Mouse (Mus musculus): ENCODE data around the gene Ccdc182. TPM values are rescaled to one million over a fixed set of nuclear protein-coding genes. Genes with fewer than 3 reads are reported as not detected.

Ccdc182 gene
- polyA plus RNA-seq, 1 experiment = not detected

DNA sequence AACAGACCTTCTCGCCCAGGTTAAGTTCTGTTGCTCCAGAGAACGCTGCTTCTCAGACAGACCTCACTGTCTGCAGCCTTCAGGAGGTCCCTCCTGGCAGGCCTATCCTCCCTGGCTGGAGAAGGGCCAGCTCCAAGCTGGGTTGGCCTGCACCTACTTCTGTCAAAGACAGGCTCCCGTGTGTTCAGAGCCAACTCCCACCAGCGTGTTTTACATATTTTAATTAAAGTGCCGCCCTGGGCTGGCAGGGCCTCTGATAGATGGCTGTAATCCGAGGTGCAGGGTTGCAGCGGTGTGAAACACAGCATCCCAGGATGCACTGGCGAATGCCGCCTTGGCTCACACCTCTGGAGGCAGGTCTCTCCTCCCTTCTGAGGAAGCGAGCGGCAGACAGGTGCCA lies 5.5 kb upstream of the Ccdc182 start:
- WGBS = 35% methylated on average over 11 of the region's 11 CpGs
- H3K4me1 ChIP-seq (ENCODE audit: control insufficient read depth, insufficient read depth, low read length) = no peaks in the 10 kb centered on the region
- TF ChIP-seq POLR2A (IDR thresholded peaks at IDR 0.05; ENCODE audit: borderline replicate concordance, control insufficient read depth, low read depth, low read length) (no peak), CTCF (IDR thresholded peaks at IDR 0.05; ENCODE audit: control insufficient read depth, insufficient read depth, low read length) (no peak)
- H3K27ac ChIP-seq (ENCODE audit: control insufficient read depth, insufficient read depth, low read depth, low read length, poor library complexity) = no peak overlapping the region
- no peak overlapping the region for H3K4me3 ChIP-seq (replicated peaks; ENCODE audit: control insufficient read depth, low read depth, low read length)

DNA sequence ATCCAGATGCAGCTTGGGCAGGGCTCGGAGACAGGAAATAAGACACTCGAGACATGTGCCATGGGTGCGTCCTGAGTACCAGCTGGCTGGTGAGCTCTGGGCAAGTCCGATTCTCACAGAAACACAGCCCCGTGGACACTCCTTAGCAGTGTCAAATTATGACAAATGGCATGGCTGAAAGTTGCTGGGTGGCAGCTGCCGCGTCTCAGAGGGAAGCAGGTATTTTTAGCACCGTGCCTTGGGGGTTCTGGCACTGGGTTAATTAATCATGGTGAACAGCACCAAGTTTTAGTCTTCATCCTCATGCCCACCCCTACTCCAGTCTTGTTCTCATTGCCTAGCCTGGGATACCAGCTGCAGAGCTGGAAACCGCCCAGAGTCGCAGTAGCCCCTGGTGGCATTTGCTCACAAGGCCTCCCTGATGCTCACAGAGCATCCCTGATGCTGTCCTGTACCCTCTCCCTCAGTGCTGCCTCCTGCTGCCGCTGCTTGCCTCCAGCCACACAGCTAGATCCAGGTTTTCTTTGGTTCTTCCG lies 5.0 kb upstream of the Ccdc182 start:
- Histone ChIP-seq H3K4me3 (replicated peaks; ENCODE audit: control insufficient read depth, low read depth, low read length) (no peak overlapping the region), H3K4me1 (ENCODE audit: control insufficient read depth, insufficient read depth, low read length) (no peaks in the 10 kb centered on the region), H3K27ac (ENCODE audit: control insufficient read depth, insufficient read depth, low read depth, low read length, poor library complexity) (no peak overlapping the region)
- 21% methylated on average over 12 of the region's 12 CpGs for WGBS
- TF ChIP-seq POLR2A (IDR thresholded peaks at IDR 0.05; ENCODE audit: borderline replicate concordance, control insufficient read depth, low read depth, low read length) = no peak
- no peak for TF ChIP-seq CTCF (IDR thresholded peaks at IDR 0.05; ENCODE audit: control insufficient read depth, insufficient read depth, low read length)

DNA sequence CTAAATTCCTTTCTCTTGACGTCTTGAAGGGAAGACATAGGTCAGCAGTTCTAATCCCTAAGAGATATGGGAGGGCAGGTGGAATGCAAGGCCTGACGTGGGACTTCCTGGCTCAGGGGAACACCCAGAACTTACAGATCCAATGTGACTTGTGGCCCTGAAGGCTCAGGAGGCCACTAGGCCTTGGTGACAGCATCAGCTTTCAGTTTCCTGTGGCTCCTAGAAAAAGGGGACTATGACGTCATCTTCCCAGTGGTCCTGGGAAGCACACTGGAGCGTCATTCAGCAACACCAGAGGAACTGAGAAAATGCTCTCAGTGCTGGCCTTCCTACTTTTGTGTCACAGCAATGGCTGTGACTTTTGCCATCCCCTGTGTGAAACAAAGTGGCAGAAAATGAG lies 2.6 kb upstream of the Ccdc182 start:
- Histone ChIP-seq H3K27ac (ENCODE audit: control insufficient read depth, insufficient read depth, low read depth, low read length, poor library complexity) (no peak overlapping the region), H3K4me3 (replicated peaks; ENCODE audit: control insufficient read depth, low read depth, low read length) (no peak overlapping the region), H3K4me1 (ENCODE audit: control insufficient read depth, insufficient read depth, low read length) (no peaks in the 10 kb centered on the region)
- TF ChIP-seq CTCF (IDR thresholded peaks at IDR 0.05; ENCODE audit: control insufficient read depth, insufficient read depth, low read length) (no peak), POLR2A (IDR thresholded peaks at IDR 0.05; ENCODE audit: borderline replicate concordance, control insufficient read depth, low read depth, low read length) (no peak)
- whole genome bisulfite sequencing = 79% methylated on average over 4 of the region's 4 CpGs

DNA sequence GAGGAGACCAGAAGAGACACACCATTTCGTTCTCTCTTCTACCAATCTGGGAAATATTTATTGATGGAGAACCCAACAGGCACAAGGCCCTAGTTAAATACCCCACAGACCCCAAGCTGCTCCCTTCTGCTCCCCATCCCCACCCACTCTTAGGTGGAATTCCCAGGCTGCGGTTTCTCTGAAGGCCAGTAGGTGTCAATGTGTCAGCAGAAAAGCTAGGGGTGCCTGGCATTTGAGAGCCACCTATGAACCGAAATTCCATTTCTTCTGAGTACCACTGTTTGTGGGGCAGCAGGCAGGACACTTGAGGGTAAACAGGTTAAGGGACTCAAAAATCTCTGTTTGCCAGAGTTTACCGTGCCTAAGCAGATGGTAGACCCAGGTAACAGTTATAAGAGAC lies 2.2 kb upstream of the Ccdc182 start:
- no peak overlapping the region for H3K27ac ChIP-seq (ENCODE audit: control insufficient read depth, insufficient read depth, low read depth, low read length, poor library complexity)
- TF ChIP-seq POLR2A (IDR thresholded peaks at IDR 0.05; ENCODE audit: borderline replicate concordance, control insufficient read depth, low read depth, low read length) = no peak
- TF ChIP-seq CTCF (IDR thresholded peaks at IDR 0.05; ENCODE audit: control insufficient read depth, insufficient read depth, low read length) = no peak
- 72% methylated on average over 4 of the region's 4 CpGs for WGBS
- H3K4me3 ChIP-seq (replicated peaks; ENCODE audit: control insufficient read depth, low read depth, low read length) = no peak overlapping the region
- no peaks in the 10 kb centered on the region for H3K4me1 ChIP-seq (ENCODE audit: control insufficient read depth, insufficient read depth, low read length)

DNA sequence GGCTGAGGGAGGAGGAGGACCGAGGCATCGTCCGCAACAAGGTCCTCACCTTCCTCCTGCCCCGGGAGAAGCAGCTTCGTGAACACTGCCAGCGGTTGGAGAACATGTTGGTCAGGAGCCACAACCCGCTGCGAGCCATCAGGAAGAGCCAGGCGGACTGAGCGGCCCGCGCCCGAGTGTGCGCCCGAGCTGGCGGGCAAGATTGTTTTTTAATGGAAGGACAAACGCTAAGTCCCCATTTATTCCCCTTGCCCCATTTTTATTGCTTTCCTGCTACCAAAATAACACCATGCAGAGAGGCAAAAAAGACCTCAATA lies 494 bp downstream of the Ccdc182 start:
- H3K4me3 ChIP-seq (replicated peaks; ENCODE audit: control insufficient read depth, low read depth, low read length) = no peak overlapping the region
- TF ChIP-seq POLR2A (IDR thresholded peaks at IDR 0.05; ENCODE audit: borderline replicate concordance, control insufficient read depth, low read depth, low read length) (no peak), CTCF (IDR thresholded peaks at IDR 0.05; ENCODE audit: control insufficient read depth, insufficient read depth, low read length) (no peak)
- WGBS = 21% methylated on average over 17 of the region's 17 CpGs

DNA sequence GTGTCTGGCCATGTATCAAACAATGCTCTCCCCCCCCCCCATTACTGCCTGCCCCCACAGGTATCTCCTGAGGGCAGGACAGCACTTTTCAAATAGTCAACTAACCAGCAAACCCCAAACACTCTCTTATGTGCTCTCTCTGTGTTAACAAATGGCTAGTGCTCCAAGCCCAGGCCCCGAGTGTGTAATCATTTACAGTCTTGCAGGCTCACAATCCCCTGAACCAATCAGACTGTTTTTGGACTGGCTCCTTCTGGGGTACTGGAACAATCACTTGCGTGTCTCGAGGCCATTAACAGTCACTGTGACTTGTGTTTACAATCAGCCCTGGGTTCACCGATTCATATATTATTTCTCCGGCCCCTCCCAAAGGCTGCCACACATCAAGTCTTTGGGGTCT lies 1.4 kb downstream of the Ccdc182 start:
- Histone ChIP-seq H3K4me3 (replicated peaks; ENCODE audit: control insufficient read depth, low read depth, low read length) (no peak overlapping the region), H3K4me1 (ENCODE audit: control insufficient read depth, insufficient read depth, low read length) (no peaks in the 10 kb centered on the region), H3K27ac (ENCODE audit: control insufficient read depth, insufficient read depth, low read depth, low read length, poor library complexity) (no peak overlapping the region)
- no peak for TF ChIP-seq CTCF (IDR thresholded peaks at IDR 0.05; ENCODE audit: control insufficient read depth, insufficient read depth, low read length)
- TF ChIP-seq POLR2A (IDR thresholded peaks at IDR 0.05; ENCODE audit: borderline replicate concordance, control insufficient read depth, low read depth, low read length) = no peak
- WGBS = 84% methylated on average over 5 of the region's 5 CpGs

More for the DNA sequence above, 494 bp downstream of the Ccdc182 start:
- Histone ChIP-seq H3K4me1 (ENCODE audit: control insufficient read depth, insufficient read depth, low read length) (no peaks in the 10 kb centered on the region), H3K27ac (ENCODE audit: control insufficient read depth, insufficient read depth, low read depth, low read length, poor library complexity) (no peak overlapping the region)

DNA sequence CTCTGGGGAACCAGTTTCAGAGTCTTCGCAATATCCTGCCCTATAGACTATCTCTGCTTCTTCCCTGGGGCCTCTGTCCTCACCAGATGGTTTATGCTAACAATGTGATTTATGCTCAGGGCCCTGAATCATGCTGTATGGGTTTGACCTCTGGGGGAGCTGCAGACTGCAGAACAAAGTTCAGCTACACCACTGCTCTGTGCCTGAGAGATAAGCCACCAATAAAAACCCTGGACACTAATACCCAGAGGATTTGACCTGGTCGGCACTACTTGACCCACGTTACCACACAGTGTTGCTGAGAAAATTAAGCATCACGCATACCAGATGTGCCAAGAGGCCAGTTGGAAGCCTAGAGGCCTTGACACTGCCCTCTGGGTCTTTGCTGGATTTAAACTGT lies 3.7 kb downstream of the Ccdc182 start:
- no peak overlapping the region for H3K4me3 ChIP-seq (replicated peaks; ENCODE audit: control insufficient read depth, low read depth, low read length)
- no peaks in the 10 kb centered on the region for H3K4me1 ChIP-seq (ENCODE audit: control insufficient read depth, insufficient read depth, low read length)
- H3K27ac ChIP-seq (ENCODE audit: control insufficient read depth, insufficient read depth, low read depth, low read length, poor library complexity) = no peak overlapping the region
- WGBS = 84% methylated on average over 4 of the region's 4 CpGs
- TF ChIP-seq CTCF (IDR thresholded peaks at IDR 0.05; ENCODE audit: control insufficient read depth, insufficient read depth, low read length) = no peak
- no peak for TF ChIP-seq POLR2A (IDR thresholded peaks at IDR 0.05; ENCODE audit: borderline replicate concordance, control insufficient read depth, low read depth, low read length)

DNA sequence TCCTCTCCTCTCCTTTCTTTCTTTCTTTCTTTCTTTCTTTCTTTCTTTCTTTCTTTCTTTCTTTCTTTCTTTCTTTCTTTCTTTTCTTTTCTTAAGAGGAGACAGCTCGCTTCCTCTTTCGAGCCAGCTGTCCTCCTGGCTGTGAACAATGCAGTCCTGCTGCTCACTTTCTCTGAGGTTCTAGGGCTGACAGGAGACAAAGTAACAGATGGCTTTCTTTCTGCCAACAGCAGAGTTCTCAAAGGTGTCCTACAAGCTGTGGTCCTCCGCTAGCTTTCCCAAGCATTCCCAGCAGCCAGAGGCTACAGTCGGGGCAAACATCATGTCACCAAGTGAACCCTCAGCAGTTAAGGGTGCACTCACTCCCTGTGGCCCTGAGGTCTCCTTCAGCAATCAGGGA lies 5.5 kb downstream of the Ccdc182 start:
- WGBS = 66% methylated on average over 4 of the region's 4 CpGs
- Histone ChIP-seq H3K27ac (ENCODE audit: control insufficient read depth, insufficient read depth, low read depth, low read length, poor library complexity) (no peak overlapping the region), H3K4me3 (replicated peaks; ENCODE audit: control insufficient read depth, low read depth, low read length) (no peak overlapping the region), H3K4me1 (ENCODE audit: control insufficient read depth, insufficient read depth, low read length) (no peaks in the 10 kb centered on the region)
- TF ChIP-seq POLR2A (IDR thresholded peaks at IDR 0.05; ENCODE audit: borderline replicate concordance, control insufficient read depth, low read depth, low read length) = no peak
- TF ChIP-seq CTCF (IDR thresholded peaks at IDR 0.05; ENCODE audit: control insufficient read depth, insufficient read depth, low read length) = no peak

DNA sequence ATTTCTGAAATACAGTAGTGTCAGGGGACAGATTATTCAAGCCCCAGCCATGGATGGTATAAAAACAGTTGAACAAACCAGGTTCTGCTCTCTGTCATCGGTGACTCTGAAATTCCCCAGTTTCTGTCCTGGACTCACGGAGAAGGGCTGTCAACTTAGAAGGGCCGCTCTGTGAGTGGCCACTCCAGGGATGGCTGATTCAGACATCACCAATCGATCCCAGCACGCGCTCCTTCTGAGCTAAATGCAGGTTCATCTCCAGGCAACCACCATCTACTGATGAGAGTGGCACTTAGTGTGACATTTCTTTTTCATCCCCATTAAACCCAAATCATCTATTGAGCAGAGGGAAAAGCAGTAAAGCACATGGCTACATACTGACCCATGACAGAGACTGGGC lies 7.8 kb downstream of the Ccdc182 start:
- TF ChIP-seq POLR2A (IDR thresholded peaks at IDR 0.05; ENCODE audit: borderline replicate concordance, control insufficient read depth, low read depth, low read length) (no peak), CTCF (IDR thresholded peaks at IDR 0.05; ENCODE audit: control insufficient read depth, insufficient read depth, low read length) (no peak)
- WGBS = 74% methylated on average over 6 of the region's 6 CpGs
- Histone ChIP-seq H3K4me1 (ENCODE audit: control insufficient read depth, insufficient read depth, low read length) (no peaks in the 10 kb centered on the region), H3K27ac (ENCODE audit: control insufficient read depth, insufficient read depth, low read depth, low read length, poor library complexity) (no peak overlapping the region), H3K4me3 (replicated peaks; ENCODE audit: control insufficient read depth, low read depth, low read length) (no peak overlapping the region)
